Mouse (Mus musculus) skeletal muscle tissue, adult 2 months (tissue): ENCODE data around the gene Iqcm.
"Not testable (repeated sequence)": the region's sequence is repeated elsewhere in the genome, so short reads cannot be mapped to it uniquely, and the experiment has no call there.

Experiments
- DNase-seq: peaks from one replicate; pipeline ENCODE4 v3.0.0-alpha.2; 2012; ENCODE audit warnings: low read depth, low spot score

Gene Iqcm

GRCm38 (mm10) chr8:75448394-75448793 lies at the start of gene Iqcm:
Gene Iqcm, plus strand, starts transcription at chr8:75448694.
- no peak for DNase-seq

GRCm38 (mm10) chr8:75406489-75406888 lies 42.0 kb upstream of the Iqcm start, which contains the start of gene Gm10358:
Gene Gm10358, minus strand, starts transcription at chr8:75406589.
- DNase-seq, result no peak

- DNase-seq, result not testable (repeated sequence)
These were observed 32.8 kb upstream of the Iqcm start for GRCm38 (mm10) chr8:75415696-75416095.

- DNase-seq, result no peak
These were observed 28.3 kb downstream of the Iqcm start for GRCm38 (mm10) chr8:75476756-75477155.

GRCm38 (mm10) chr8:75489035-75489678 lies 40.7 kb downstream of the Iqcm start:
- DNase-seq, result no peak

- no peak for DNase-seq
These were observed 60.8 kb downstream of the Iqcm start for GRCm38 (mm10) chr8:75509299-75509698.

- no peak for DNase-seq
These were observed 65.3 kb downstream of the Iqcm start for GRCm38 (mm10) chr8:75513786-75514185.

- DNase-seq, result no peak
These were observed 100.8 kb downstream of the Iqcm start for GRCm38 (mm10) chr8:75549284-75549683.

GRCm38 (mm10) chr8:75596281-75596680 lies 147.8 kb downstream of the Iqcm start:
- DNase-seq, result no peak

GRCm38 (mm10) chr8:75642958-75643357 lies 194.5 kb downstream of the Iqcm start:
- DNase-seq, result no peak

GRCm38 (mm10) chr8:75659287-75659686 lies 210.8 kb downstream of the Iqcm start:
- no peak for DNase-seq

- no peak for DNase-seq
These were observed 298.1 kb downstream of the Iqcm start for GRCm38 (mm10) chr8:75746561-75746960.

- no peak for DNase-seq
These were observed 307.1 kb downstream of the Iqcm start for GRCm38 (mm10) chr8:75755596-75755995.

- DNase-seq, result no peak
These were observed 380.1 kb downstream of the Iqcm start for GRCm38 (mm10) chr8:75828468-75829132.

GRCm38 (mm10) chr8:75835245-75835644 lies 386.8 kb downstream of the Iqcm start:
- no peak for DNase-seq

- no peak for DNase-seq
These were observed 469.3 kb downstream of the Iqcm start for GRCm38 (mm10) chr8:75917603-75918344.

GRCm38 (mm10) chr8:75949166-75949565 lies 500.7 kb downstream of the Iqcm start:
- DNase-seq, result no peak

- no peak for DNase-seq
These were observed 507.5 kb downstream of the Iqcm start for GRCm38 (mm10) chr8:75956016-75956415.

GRCm38 (mm10) chr8:76018501-76018900 lies 570.0 kb downstream of the Iqcm start:
- DNase-seq, result no peak
